In genomic region chr1:75556143-75556781, GRCm38 (mm10) we compare ENCODE assay signal across 21 mouse cellular contexts. TPM values are rescaled to one million over a fixed set of nuclear protein-coding genes. Genes with fewer than 3 reads are reported as not detected.
DNase-seq lines count a peak whose midpoint lies in the region; ATAC-seq and TF ChIP-seq lines count a peak whose summit lies in the region.
"Had no signal": no experiment of that assay in that cellular context is flagged by ENCODE, and none has a peak within 500 bp of the region (broad histone marks: within the 10 kb centered on the region; RNA-seq: fewer than 3 reads in every experiment).

No protein-coding gene starts in this region.

- H3K27me3 ChIP-seq in forebrain, postnatal 0 days (ENCODE audit: insufficient read depth, low read length): no peaks in the 10 kb centered on the region
- H3K27me3 ChIP-seq in forebrain, embryonic 11.5 days (ENCODE audit: control insufficient read depth, insufficient read depth, low read length): no peaks in the 10 kb centered on the region
- H3K27me3 ChIP-seq: hindbrain, embryonic 13.5 days had no signal

- DNase-seq in forebrain, postnatal 0 days: peak; percentile 35
- DNase-seq in forebrain, embryonic 11.5 days (ENCODE audit: low spot score): no peak
- DNase-seq in layer of hippocampus, adult 11-12 months (ENCODE audit: low spot score): peak; percentile 53
- DNase-seq in layer of hippocampus, postnatal 36 days: no peak
- peak; percentile 73 for DNase-seq in right cerebral cortex, adult 18-20 months
- DNase-seq in right cerebral cortex, postnatal 14 days: no peak
- DNase-seq: adrenal gland, postnatal 25 days; heart, postnatal 36 days; kidney, adult 18-20 months; kidney, postnatal 4 days; liver; thymus, adult 2 months; thymus, postnatal 4 days had no signal

- H3K9me3 ChIP-seq in forebrain, postnatal 0 days (ENCODE audit: low read length): no peaks in the 10 kb centered on the region
- no peaks in the 10 kb centered on the region for H3K9me3 ChIP-seq in forebrain, embryonic 11.5 days (ENCODE audit: control insufficient read depth, low read length)
- H3K9me3 ChIP-seq: embryonic facial prominence, embryonic 10.5 days; hindbrain, embryonic 13.5 days; limb, embryonic 10.5 days; stomach, embryonic 15.5 days had no signal

- H3K9ac ChIP-seq in forebrain, postnatal 0 days: no peak overlapping the region
- no peak overlapping the region for H3K9ac ChIP-seq in forebrain, embryonic 11.5 days (ENCODE audit: low read length)
- H3K9ac ChIP-seq: hindbrain, embryonic 13.5 days; stomach, embryonic 15.5 days had no signal

- H3K4me2 ChIP-seq in forebrain, postnatal 0 days (ENCODE audit: low read depth): no peak overlapping the region
- H3K4me2 ChIP-seq in forebrain, embryonic 11.5 days (ENCODE audit: low read depth, low read length, severe bottlenecking): no peak overlapping the region
- H3K4me2 ChIP-seq: hindbrain, embryonic 13.5 days; midbrain, embryonic 11.5 days; stomach, embryonic 15.5 days had no signal

- peaks cover 66% of the 10 kb centered on the region for H3K36me3 ChIP-seq in forebrain, postnatal 0 days (ENCODE audit: insufficient read depth)
- H3K36me3 ChIP-seq in forebrain, embryonic 11.5 days (ENCODE audit: control insufficient read depth, insufficient read depth, low read length): no peaks in the 10 kb centered on the region; the same call in 1 of the 2 replicates

- ATAC-seq in forebrain, postnatal 0 days: no peak
- no peak for ATAC-seq in forebrain, embryonic 11.5 days (replicated peaks; ENCODE audit: low FRiP score)
- ATAC-seq in monocyte, adult 5-6 weeks (replicated peaks; ENCODE audit: insufficient number of reproducible peaks, low FRiP score, low TSS enrichment, poor library complexity, severe bottlenecking): no peak
- ATAC-seq: forebrain, embryonic 16.5 days had no signal

- no peak for TF ChIP-seq CTCF in forebrain, postnatal 0 days (IDR thresholded peaks at IDR 0.05; ENCODE audit: low read depth)

- H3K4me1 ChIP-seq in forebrain, postnatal 0 days (ENCODE audit: insufficient read depth): peaks cover 6% of the 10 kb centered on the region
- no peaks in the 10 kb centered on the region; the same call in 1 of the 2 replicates for H3K4me1 ChIP-seq in forebrain, embryonic 11.5 days (replicated peaks; ENCODE audit: control insufficient read depth, insufficient read depth, low read length)

- H3K4me3 ChIP-seq in forebrain, postnatal 0 days (ENCODE audit: low read depth, low read length): no peak overlapping the region
- H3K4me3 ChIP-seq in forebrain, embryonic 11.5 days (ENCODE audit: low read depth, low read length): no peak overlapping the region
- H3K4me3 ChIP-seq: embryonic facial prominence, embryonic 10.5 days; hindbrain, embryonic 13.5 days; limb, embryonic 10.5 days; stomach, embryonic 15.5 days had no signal

- 78% methylated on average over 9 of the region's 9 CpGs for WGBS in forebrain, postnatal 0 days
- WGBS in forebrain, embryonic 11.5 days: 90% methylated on average over 9 of the region's 9 CpGs

- no peak overlapping the region for H3K27ac ChIP-seq in forebrain, postnatal 0 days (ENCODE audit: low read depth, low read length)
- H3K27ac ChIP-seq in forebrain, embryonic 11.5 days (ENCODE audit: low read depth, low read length): no peak overlapping the region
- H3K27ac ChIP-seq: embryonic facial prominence, embryonic 10.5 days; hindbrain, embryonic 13.5 days; stomach, embryonic 15.5 days had no signal

RNA-seq across cellular contexts. Expression of gene Slc4a3, which starts 10.2 kb away (rescaled TPM):
- 101 and 120 TPM in 2 replicates for total RNA-seq in forebrain, postnatal 0 days (2014; rRNA removed)
- polyA plus RNA-seq in forebrain, postnatal 0 days (2015; fragmentation: Nextera tagmentation; extraction: Ambion mirVana): 56.0 and 73.0 TPM in 2 replicates
- polyA plus RNA-seq in forebrain, embryonic 11.5 days (2014; fragmentation: Nextera tagmentation; extraction: Ambion mirVana): 13.3 and 15.7 TPM in 2 replicates
- total RNA-seq in layer of hippocampus, postnatal 36 days (2021): 100 to 1,000 TPM; 104 to 109 TPM
- 0.21 TPM in 1 of 3 replicates, not detected in the others for total RNA-seq in monocyte, adult 5-6 weeks (2017)
- total RNA-seq: neutrophil, adult 5-6 weeks had no signal

RNA-seq across cellular contexts. Expression of gene Stk11ip, which starts 34.9 kb away (rescaled TPM):
- 25.8 and 34.7 TPM in 2 replicates for total RNA-seq in forebrain, postnatal 0 days (2014; rRNA removed)
- polyA plus RNA-seq in forebrain, postnatal 0 days (2015; fragmentation: Nextera tagmentation; extraction: Ambion mirVana): 12.1 and 14.3 TPM in 2 replicates
- 23.9 and 27.6 TPM in 2 replicates for polyA plus RNA-seq in forebrain, embryonic 11.5 days (2014; fragmentation: Nextera tagmentation; extraction: Ambion mirVana)
- total RNA-seq in layer of hippocampus, postnatal 36 days (2021): 10 to 100 TPM; 26.7 to 27.7 TPM
- 19.2 to 30.0 TPM (median 26.6 TPM) in 3 replicates for total RNA-seq in monocyte, adult 5-6 weeks (2017)

RNA-seq across cellular contexts. Expression of gene Inha, which starts 49.4 kb away (rescaled TPM):
- total RNA-seq in forebrain, postnatal 0 days (2014; rRNA removed): 24.5 and 26.6 TPM in 2 replicates
- polyA plus RNA-seq in forebrain, postnatal 0 days (2015; fragmentation: Nextera tagmentation; extraction: Ambion mirVana): 19.6 and 24.8 TPM in 2 replicates
- 1.3 and 2.4 TPM in 2 replicates for polyA plus RNA-seq in forebrain, embryonic 11.5 days (2014; fragmentation: Nextera tagmentation; extraction: Ambion mirVana)
- 10 to 100 TPM; 16.4 to 16.6 TPM for total RNA-seq in layer of hippocampus, postnatal 36 days (2021)
- total RNA-seq in monocyte, adult 5-6 weeks (2017): not detected in 3 replicates
- total RNA-seq: neutrophil, adult 5-6 weeks had no signal

RNA-seq across cellular contexts. Expression of gene Obsl1, which starts 50.0 kb away (rescaled TPM):
- 28.4 and 43.7 TPM in 2 replicates for total RNA-seq in forebrain, postnatal 0 days (2014; rRNA removed)
- 18.7 and 22.9 TPM in 2 replicates for polyA plus RNA-seq in forebrain, postnatal 0 days (2015; fragmentation: Nextera tagmentation; extraction: Ambion mirVana)
- 42.6 and 44.7 TPM in 2 replicates for polyA plus RNA-seq in forebrain, embryonic 11.5 days (2014; fragmentation: Nextera tagmentation; extraction: Ambion mirVana)
- total RNA-seq in layer of hippocampus, postnatal 36 days (2021): 10 to 100 TPM; 24.1 to 26.3 TPM
- not detected in 3 replicates for total RNA-seq in monocyte, adult 5-6 weeks (2017)
- total RNA-seq: neutrophil, adult 5-6 weeks had no signal

Comparison
In these comparisons a context has a peak if more than half of its experiments do, and no peak if none do; other contexts are left out.
1. DNase-seq: peak in forebrain, postnatal 0 days (single experiment), layer of hippocampus, adult 11-12 months (single experiment) and right cerebral cortex, adult 18-20 months (single experiment); none in forebrain, embryonic 11.5 days (single experiment), layer of hippocampus, postnatal 36 days (0 of 2) and right cerebral cortex, postnatal 14 days (single experiment).
2. RNA of gene Slc4a3, which starts 10.2 kb away (total RNA-seq): 101 to 120 TPM in forebrain, postnatal 0 days and 104 to 109 TPM in layer of hippocampus, postnatal 36 days; 0.21 TPM in monocyte, adult 5-6 weeks; every median in the first group is over 10 times any median in the second.
3. RNA of gene Inha, which starts 49.4 kb away (total RNA-seq): 24.5 to 26.6 TPM in forebrain, postnatal 0 days and 16.4 to 16.6 TPM in layer of hippocampus, postnatal 36 days; not detected in monocyte, adult 5-6 weeks; every median in the first group is over 10 times any median in the second.